Mouse (Mus musculus): Measurements from ENCODE around the gene Xrcc1. TPM values are rescaled to one million over a fixed set of nuclear protein-coding genes. Genes with fewer than 3 reads are reported as not detected.
A peak's percentile ranks its signal among the peaks of the same experiment; 100 is the strongest.

Xrcc1 gene
- polyA plus RNA-seq, 1 experiment from 2014 or later = 48.3 TPM

DNA sequence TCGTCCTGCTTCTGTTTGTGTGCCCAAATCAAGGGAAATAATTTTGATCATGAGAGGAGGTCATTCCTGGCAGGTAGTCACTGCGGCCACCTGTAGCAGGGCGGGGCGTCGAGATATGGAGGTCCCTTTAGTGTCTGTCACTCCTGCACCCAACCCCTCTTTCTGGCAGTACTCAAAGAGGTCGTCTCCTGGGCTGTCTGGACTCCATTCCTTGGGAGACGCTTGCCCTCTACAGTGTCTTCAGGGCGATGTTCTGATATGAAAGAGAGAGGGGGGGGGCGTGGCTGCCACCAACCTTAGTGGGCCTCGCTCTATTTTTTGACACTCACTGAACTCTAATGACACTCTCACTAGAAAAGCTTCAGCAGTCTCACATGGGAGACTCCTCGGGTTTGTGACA is 16.5 kb upstream of the Xrcc1 start:
- no peak for ATAC-seq (ENCODE audit: low read depth)
- Histone ChIP-seq H3K27ac (peak overlapping the region; percentile 76), H3K4me2 (peak overlapping the region; percentile 95), H3K4me1 (replicated peaks) (peaks cover 32% of the 10 kb centered on the region), H3K27me3 (no peaks in the 10 kb centered on the region), H3K4me3 (replicated peaks) (peak overlapping the region; percentile 68), H3K9ac (peak overlapping the region; percentile 80), H3K36me3 (peaks cover 20% of the 10 kb centered on the region), H3K9me3 (replicated peaks) (no peaks in the 10 kb centered on the region)
- 40% methylated on average over 11 of the region's 11 CpGs for WGBS (ENCODE audit: insufficient replicate concordance)
- peak; percentile 9 for DNase-seq

DNA sequence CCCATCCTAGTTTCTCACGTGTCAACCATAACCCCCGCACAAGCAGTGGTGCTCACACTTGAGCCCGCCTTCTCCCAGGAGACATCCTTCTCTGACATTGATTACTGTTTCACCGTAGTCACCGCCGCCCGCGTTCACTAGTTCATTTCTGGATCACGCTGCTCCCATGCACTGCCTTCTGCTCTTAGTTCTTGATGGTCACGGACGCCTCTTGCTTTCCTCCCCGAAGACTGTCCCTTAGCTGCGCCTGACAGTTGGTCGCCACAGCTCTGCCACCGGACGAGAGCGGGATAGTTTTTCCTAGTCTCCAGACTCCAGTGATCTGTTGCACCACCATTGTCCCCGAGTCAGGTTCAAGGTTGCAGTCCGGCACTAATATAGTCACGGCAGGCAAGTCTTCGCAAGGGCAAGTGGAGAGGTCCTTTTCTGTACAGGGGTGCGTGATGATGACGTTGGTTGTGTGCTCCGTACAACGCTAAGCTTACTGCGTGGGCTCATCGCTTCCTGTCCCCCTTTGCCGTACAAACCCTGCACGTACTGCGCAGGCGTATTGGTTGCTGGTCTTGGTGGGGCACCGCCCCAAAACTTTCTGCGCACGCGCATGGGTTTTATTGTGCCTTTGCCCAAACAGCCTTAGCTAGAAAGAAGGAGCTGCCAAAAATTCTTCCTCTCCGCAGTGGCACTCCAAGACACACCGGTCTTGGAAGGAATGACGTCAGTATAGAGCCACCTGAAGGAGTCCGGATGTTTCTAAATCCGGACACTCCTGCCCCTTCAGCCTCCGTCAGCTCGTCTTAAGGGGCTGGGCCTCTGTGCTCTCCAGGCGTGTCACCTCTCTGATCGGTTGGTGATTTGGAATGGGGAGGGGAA is 15.8 kb upstream of the Xrcc1 start, which contains the start of gene Irgq:
TSS of gene Irgq (plus strand) at position 628 of the 870 bp plus-strand sequence.
- ATAC-seq (ENCODE audit: low read depth) (peak; percentile 90), DNase-seq (peak; percentile 95)
- Histone ChIP-seq H3K4me2 (peak within 1 kb of the TSS; percentile 95), H3K27ac (peak within 1 kb of the TSS; percentile 76), H3K4me1 (replicated peaks) (peaks cover 32% of the 10 kb centered on the region), H3K9me3 (replicated peaks) (no peaks in the 10 kb centered on the region), H3K36me3 (peaks cover 20% of the 10 kb centered on the region), H3K9ac (peak within 1 kb of the TSS; percentile 80), H3K4me3 (replicated peaks) (peak within 1 kb of the TSS; percentile 68), H3K27me3 (no peaks in the 10 kb centered on the region)
- under 1% methylated on average over 44 of the region's 44 CpGs for WGBS (ENCODE audit: insufficient replicate concordance)

DNA sequence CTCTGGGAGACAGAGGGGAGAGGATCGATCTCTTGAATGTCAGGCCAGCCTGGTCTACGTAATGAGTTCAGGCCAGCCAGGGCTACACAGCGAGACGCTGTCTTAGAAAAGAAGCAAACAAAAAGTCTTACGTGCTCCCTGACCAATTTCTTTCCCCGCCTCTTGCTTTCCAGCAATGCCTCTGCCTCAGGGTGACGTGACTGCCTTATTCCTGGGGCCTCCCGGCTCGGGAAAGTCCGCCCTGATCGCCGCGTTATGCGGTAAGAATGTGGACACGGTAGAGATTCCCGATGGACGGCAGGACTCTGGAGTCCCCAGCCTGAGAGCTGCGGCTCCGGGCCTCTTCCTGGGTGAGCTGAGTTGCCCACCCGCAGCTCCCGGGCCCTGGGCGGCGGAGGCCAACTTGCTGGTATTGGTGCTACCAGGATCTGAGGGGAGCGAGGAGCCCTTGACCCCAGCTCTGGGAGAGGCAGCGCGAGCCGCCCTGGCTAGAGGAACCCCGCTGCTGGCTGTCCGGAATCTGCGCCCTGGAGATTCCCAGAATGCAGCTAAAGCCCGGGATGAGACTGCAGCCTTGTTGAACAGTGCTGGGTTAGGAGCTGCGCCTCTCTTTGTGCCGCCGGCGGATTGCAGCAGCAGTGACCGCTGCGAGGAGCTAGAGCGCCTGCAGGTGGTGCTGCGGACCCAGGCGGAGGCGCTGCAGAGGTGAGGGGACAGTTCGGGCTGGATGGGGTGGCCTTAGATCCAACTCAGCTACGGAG is 14.7 kb upstream of the Xrcc1 start:
- ATAC-seq (ENCODE audit: low read depth) (peak; percentile 57), DNase-seq (peak; percentile 56)
- H3K4me2 ChIP-seq = peak overlapping the region; percentile 95

DNA sequence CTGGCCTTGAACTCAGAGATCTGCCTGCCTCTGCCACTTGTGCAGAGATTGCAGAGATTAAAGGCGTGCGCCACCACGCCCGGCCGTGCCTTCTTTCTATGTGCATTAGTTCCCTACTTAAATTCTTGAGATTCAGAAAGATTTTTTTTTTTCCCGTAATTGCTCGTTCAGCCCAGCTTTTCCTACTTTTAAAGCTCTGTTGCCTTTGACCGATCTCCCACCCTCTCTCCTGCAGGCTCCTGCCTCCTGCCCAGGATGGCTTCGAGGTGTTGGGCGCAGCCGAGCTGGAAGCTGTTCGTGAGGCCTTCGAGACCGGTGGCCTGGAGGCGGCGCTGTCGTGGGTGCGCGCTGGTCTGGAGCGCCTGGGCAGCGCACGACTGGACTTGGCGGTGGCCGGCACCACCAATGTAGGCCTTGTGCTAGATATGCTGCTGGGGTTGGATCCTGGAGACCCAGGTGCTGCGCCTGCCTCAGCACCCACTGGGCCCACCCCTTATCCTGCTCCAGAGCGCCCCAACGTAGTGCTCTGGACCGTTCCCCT is 13.0 kb upstream of the Xrcc1 start:
- no peak for ATAC-seq (ENCODE audit: low read depth)
- Histone ChIP-seq H3K27me3 (no peaks in the 10 kb centered on the region), H3K4me3 (replicated peaks) (no peak overlapping the region), H3K4me2 (no peak overlapping the region), H3K9ac (no peak overlapping the region), H3K4me1 (replicated peaks) (peaks cover 32% of the 10 kb centered on the region), H3K27ac (no peak overlapping the region), H3K36me3 (peaks cover 20% of the 10 kb centered on the region), H3K9me3 (replicated peaks) (no peaks in the 10 kb centered on the region)
- no peak for DNase-seq
- WGBS (ENCODE audit: insufficient replicate concordance) = 87% methylated on average over 28 of the region's 28 CpGs

More for the DNA sequence above, 14.7 kb upstream of the Xrcc1 start:
- H3K4me1 ChIP-seq (replicated peaks) = peaks cover 32% of the 10 kb centered on the region
- H3K36me3 ChIP-seq = peaks cover 20% of the 10 kb centered on the region
- H3K9me3 ChIP-seq (replicated peaks) = no peaks in the 10 kb centered on the region
- H3K27ac ChIP-seq = peak overlapping the region; percentile 76
- H3K9ac ChIP-seq = peak overlapping the region; percentile 80
- 4% methylated on average over 43 of the region's 43 CpGs for WGBS (ENCODE audit: insufficient replicate concordance)
- no peaks in the 10 kb centered on the region for H3K27me3 ChIP-seq
- peak overlapping the region; percentile 68 for H3K4me3 ChIP-seq (replicated peaks)

DNA sequence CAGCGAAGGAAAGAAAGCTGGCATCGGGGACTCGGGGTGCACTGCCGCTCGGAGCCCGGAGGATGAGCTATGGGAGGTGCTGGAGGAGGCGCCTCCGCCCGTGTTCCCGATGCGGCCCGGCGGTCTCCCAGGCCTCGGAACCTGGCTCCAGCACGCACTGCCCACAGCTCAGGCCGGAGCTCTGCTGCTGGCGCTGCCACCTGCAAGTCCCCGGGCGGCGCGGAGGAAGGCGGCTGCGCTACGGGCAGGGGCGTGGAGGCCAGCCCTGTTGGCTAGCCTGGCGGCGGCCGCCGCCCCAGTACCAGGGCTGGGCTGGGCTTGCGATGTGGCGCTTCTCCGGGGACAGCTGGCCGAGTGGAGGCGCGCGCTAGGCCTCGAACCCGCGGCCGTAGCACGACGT is 12.3 kb upstream of the Xrcc1 start:
- Histone ChIP-seq H3K27ac (no peak overlapping the region), H3K9me3 (replicated peaks) (no peaks in the 10 kb centered on the region), H3K4me3 (replicated peaks) (no peak overlapping the region), H3K9ac (no peak overlapping the region), H3K4me2 (no peak overlapping the region), H3K4me1 (replicated peaks) (peaks cover 32% of the 10 kb centered on the region), H3K27me3 (no peaks in the 10 kb centered on the region), H3K36me3 (peaks cover 20% of the 10 kb centered on the region)
- 69% methylated on average over 42 of the region's 42 CpGs for WGBS (ENCODE audit: insufficient replicate concordance)
- ATAC-seq (ENCODE audit: low read depth) (no peak), DNase-seq (no peak)

DNA sequence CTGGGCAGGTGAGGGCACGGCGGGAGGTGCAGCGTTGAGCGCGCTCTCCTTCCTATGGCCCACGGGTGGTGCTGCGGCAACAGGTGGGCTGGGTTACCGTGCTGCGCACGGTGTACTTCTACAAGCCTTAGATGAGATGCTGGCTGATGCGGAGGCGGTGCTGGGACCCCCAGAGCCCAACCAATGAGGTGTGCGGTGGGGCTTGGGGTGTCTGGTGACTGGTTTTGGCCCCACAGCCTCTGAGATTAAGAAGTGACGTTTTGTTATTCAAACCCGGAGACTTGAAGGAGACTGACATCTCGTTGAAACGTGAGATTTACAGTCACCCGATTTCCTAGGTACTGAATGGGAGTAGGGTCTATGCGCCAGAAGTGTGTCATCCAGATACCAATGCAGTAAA is 11.8 kb upstream of the Xrcc1 start:
- 76% methylated on average over 19 of the region's 19 CpGs for WGBS (ENCODE audit: insufficient replicate concordance)
- ATAC-seq (ENCODE audit: low read depth) = no peak
- H3K36me3 ChIP-seq = peaks cover 20% of the 10 kb centered on the region
- no peak for DNase-seq
- peaks cover 27% of the 10 kb centered on the region for H3K4me1 ChIP-seq (replicated peaks)
- no peaks in the 10 kb centered on the region for H3K9me3 ChIP-seq (replicated peaks)
- H3K9ac ChIP-seq = no peak overlapping the region
- H3K4me3 ChIP-seq (replicated peaks) = no peak overlapping the region
- H3K27ac ChIP-seq = no peak overlapping the region
- no peak overlapping the region for H3K4me2 ChIP-seq
- no peaks in the 10 kb centered on the region for H3K27me3 ChIP-seq

DNA sequence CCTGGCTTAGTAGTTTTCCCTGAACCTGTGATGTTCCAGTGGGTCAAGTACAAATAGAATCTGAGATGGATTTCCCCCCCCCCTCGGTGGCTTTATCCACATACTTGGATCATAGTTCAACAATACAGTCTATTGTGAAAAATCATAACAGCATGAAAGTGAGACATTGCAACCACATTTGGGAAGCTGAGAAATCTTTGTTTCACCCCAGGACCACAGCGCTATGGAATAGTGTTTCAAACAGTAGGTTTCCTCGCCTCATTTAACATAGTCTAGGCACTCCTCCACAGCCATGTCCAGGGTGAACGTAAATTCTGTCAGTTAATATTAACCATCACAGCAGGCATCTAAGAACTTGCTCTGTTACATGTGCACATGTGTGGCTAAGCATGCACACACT is 9.0 kb upstream of the Xrcc1 start:
- peaks cover 12% of the 10 kb centered on the region for H3K4me1 ChIP-seq (replicated peaks)
- no peak overlapping the region for H3K27ac ChIP-seq
- H3K36me3 ChIP-seq = peaks cover 20% of the 10 kb centered on the region
- no peaks in the 10 kb centered on the region for H3K9me3 ChIP-seq (replicated peaks)
- WGBS (ENCODE audit: insufficient replicate concordance) = 74% methylated on average over 4 of the region's 4 CpGs
- no peak overlapping the region for H3K4me2 ChIP-seq
- ATAC-seq (ENCODE audit: low read depth) (no peak), DNase-seq (no peak)
- no peak overlapping the region for H3K9ac ChIP-seq
- H3K4me3 ChIP-seq (replicated peaks) = no peak overlapping the region
- H3K27me3 ChIP-seq = no peaks in the 10 kb centered on the region

DNA sequence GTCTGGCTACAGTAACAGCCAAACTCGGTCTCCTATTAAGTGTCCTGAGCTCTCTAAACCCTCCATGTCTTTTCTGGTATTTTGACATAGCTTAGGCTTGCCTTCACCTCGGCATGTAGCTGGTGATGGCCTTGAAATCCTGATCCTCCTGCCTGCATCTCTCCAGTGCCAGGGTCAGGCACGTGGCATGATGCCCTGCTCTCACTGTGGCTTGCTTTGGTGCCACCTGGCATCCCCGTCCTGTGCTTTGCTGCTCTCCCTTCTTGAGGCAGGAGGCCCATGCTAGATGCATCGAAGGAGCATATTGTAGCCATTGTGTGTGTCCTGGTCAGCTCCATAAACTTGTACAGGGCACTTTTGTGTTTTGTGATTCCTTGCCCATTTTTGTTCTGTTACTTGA is 8.5 kb upstream of the Xrcc1 start:
- DNase-seq (no peak), ATAC-seq (ENCODE audit: low read depth) (no peak)
- Histone ChIP-seq H3K4me2 (no peak overlapping the region), H3K4me3 (replicated peaks) (no peak overlapping the region), H3K36me3 (peaks cover 17% of the 10 kb centered on the region), H3K9me3 (replicated peaks) (no peaks in the 10 kb centered on the region), H3K4me1 (replicated peaks) (peaks cover 7% of the 10 kb centered on the region), H3K27me3 (no peaks in the 10 kb centered on the region), H3K9ac (no peak overlapping the region), H3K27ac (no peak overlapping the region)
- 65% methylated on average over 5 of the region's 5 CpGs for WGBS (ENCODE audit: insufficient replicate concordance)

DNA sequence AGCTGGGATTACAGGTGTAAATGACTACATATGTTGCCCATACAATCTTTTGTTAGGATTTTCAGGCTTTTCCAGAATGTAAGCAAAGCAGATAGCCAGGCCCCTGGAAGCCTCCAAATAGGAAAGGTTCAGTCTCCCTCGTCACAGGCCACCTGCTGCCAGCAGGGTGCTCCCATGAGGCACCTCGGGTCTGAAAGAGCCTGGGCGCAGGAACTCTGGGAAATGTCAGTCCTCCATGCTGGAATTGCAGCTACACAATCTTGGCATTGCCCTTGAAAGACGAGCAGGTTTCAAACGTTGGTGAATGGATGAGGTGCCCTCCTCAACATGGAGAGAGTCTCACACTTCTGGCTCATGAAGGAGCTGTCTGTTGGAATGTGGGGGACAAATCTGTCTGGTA is 7.9 kb upstream of the Xrcc1 start:
- Histone ChIP-seq H3K4me1 (replicated peaks) (peaks cover 6% of the 10 kb centered on the region), H3K9me3 (replicated peaks) (no peaks in the 10 kb centered on the region), H3K27me3 (no peaks in the 10 kb centered on the region), H3K4me2 (no peak overlapping the region), H3K9ac (no peak overlapping the region), H3K36me3 (peaks cover 14% of the 10 kb centered on the region), H3K4me3 (replicated peaks) (no peak overlapping the region), H3K27ac (no peak overlapping the region)
- WGBS (ENCODE audit: insufficient replicate concordance) = 30% methylated on average over 5 of the region's 5 CpGs
- no peak for DNase-seq
- no peak for ATAC-seq (ENCODE audit: low read depth)

DNA sequence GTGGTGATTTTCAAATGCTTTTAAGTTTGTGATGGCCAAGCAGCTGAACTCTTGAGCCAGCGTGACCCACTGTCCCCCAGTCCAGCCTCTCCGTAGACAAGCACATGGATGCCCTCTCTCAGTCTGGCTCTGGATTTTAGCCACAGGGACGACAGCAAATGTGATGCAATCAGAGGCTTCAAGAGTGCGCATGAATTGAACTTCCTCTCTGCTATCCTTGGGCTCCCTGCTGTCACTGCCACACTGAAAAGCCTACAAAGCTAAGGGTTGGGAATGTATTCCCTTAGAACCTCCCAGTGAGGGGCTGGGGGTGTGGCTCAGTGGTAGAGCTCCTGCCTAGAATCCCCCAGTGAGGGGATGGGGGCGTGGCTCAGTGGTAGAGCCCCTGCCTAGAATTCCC is 7.4 kb upstream of the Xrcc1 start:
- Histone ChIP-seq H3K36me3 (peaks cover 9% of the 10 kb centered on the region), H3K4me3 (replicated peaks) (no peak overlapping the region), H3K27me3 (no peaks in the 10 kb centered on the region), H3K9ac (no peak overlapping the region), H3K9me3 (replicated peaks) (no peaks in the 10 kb centered on the region), H3K27ac (no peak overlapping the region), H3K4me2 (no peak overlapping the region), H3K4me1 (replicated peaks) (peaks cover 6% of the 10 kb centered on the region)
- ATAC-seq (ENCODE audit: low read depth) = no peak
- DNase-seq = no peak
- 45% methylated on average over 5 of the region's 5 CpGs for WGBS (ENCODE audit: insufficient replicate concordance)

DNA sequence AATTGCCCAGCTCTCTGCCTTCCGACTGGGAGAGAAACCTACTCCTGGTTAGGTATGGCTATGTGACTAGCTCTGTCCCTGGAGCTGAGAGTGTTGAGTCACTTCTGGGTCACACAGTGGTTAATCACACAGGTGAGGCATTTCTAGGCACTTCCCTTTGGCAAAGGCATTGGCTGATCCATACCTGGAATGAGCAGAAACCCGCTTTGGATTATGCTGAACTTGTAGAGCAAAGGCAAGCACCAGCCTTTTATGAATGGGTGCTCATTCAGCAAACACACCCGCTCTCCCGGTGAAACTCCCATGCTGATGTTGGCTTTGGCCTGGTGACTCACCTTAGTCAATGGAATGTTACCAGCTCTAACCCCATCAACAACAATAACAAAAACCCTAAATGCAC is 6.4 kb upstream of the Xrcc1 start:
- WGBS (ENCODE audit: insufficient replicate concordance) = 78% methylated on average over 4 of the region's 4 CpGs
- ATAC-seq (ENCODE audit: low read depth) = no peak
- no peak overlapping the region for H3K4me3 ChIP-seq (replicated peaks)

More for the DNA sequence above, 6.4 kb upstream of the Xrcc1 start:
- 0 out of 2 replicates have a peak, but pooled peaks cover 2% of the 10 kb centered on the region for H3K9me3 ChIP-seq (replicated peaks)
- H3K27me3 ChIP-seq = no peaks in the 10 kb centered on the region
- H3K4me1 ChIP-seq (replicated peaks) = peaks cover 6% of the 10 kb centered on the region
- no peak overlapping the region for H3K9ac ChIP-seq
- H3K36me3 ChIP-seq = no peaks in the 10 kb centered on the region
- no peak for DNase-seq
- no peak overlapping the region for H3K27ac ChIP-seq
- no peak overlapping the region for H3K4me2 ChIP-seq
